Mouse (Mus musculus): ENCODE results near the gene Tmem200b. TPM values are rescaled to one million over a fixed set of nuclear protein-coding genes. Genes with fewer than 3 reads are reported as not detected.

Tmem200b gene
- polyA plus RNA-seq, 1 experiment, result not detected

DNA sequence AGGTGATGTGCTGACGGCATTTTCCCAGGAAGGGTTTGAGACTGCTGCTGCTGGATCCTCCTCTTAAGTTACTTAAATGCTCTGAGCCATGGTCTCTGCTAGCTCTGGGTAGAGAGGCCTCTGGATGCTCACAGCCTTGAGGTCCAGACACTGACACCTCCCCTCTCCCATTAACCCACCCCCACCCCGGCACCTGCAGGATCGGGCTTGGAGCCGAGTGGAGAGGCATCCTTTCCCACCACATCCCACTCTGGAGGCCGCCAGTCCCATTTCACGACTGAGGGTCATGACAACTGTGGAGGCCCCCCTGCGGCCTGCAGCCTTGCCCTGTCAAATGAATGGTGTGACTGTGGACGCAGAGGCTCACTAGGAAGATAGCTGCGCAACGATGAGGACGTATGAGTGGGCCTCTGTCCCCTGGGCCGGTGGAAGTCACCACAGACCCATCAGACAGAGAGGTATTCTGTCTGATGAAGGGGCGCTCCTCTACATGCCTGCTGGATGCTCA, 5.7 kb upstream of the Tmem200b start:
- WGBS, result 57% methylated on average over 13 of the region's 13 CpGs
- H3K4me1 ChIP-seq (ENCODE audit: control insufficient read depth, insufficient read depth, low read length), result peaks cover 22% of the 10 kb centered on the region
- H3K4me3 ChIP-seq (ENCODE audit: insufficient read depth, low read depth, low read length), result no peak overlapping the region
- H3K27ac ChIP-seq (ENCODE audit: insufficient read depth, low read depth, low read length), result no peak overlapping the region
- TF ChIP-seq CTCF (IDR thresholded peaks at IDR 0.05; ENCODE audit: insufficient read depth, low read depth, low read length) (no peak), POLR2A (IDR thresholded peaks at IDR 0.05; ENCODE audit: insufficient read depth, low read depth, low read length) (no peak)

DNA sequence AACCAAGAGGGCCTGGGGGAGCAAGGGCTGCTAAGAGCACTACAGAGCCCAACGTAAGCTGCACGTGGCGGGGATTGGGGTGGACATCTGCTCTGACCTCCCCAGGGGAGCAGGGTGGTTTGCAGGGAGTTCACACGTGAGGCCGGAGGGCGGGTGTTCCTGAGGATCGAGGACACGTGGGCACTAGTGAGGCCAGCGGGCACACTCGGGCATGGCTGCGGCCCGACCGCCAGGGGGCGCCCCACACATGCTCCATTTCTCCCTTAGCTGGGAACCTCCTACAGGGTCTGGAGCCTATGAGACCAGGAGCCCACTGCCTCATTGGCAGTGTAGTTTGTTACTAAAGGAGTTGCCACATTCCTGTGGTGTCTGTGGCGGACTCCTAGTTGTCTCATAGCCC, 5.1 kb upstream of the Tmem200b start:
- H3K27ac ChIP-seq (ENCODE audit: insufficient read depth, low read depth, low read length), result no peak overlapping the region
- H3K4me3 ChIP-seq (ENCODE audit: insufficient read depth, low read depth, low read length), result no peak overlapping the region
- peak; percentile 93 for TF ChIP-seq CTCF (IDR thresholded peaks at IDR 0.05; ENCODE audit: insufficient read depth, low read depth, low read length)
- no peak for TF ChIP-seq POLR2A (IDR thresholded peaks at IDR 0.05; ENCODE audit: insufficient read depth, low read depth, low read length)
- 14% methylated on average over 15 of the region's 15 CpGs for WGBS
- peaks cover 19% of the 10 kb centered on the region for H3K4me1 ChIP-seq (ENCODE audit: control insufficient read depth, insufficient read depth, low read length)

GRCm38 (mm10) chr4:131917010-131917555, 4.5 kb upstream of the Tmem200b start:
- WGBS, result 78% methylated on average over 10 of the region's 10 CpGs
- no peak overlapping the region for H3K27ac ChIP-seq (ENCODE audit: insufficient read depth, low read depth, low read length)
- peaks cover 25% of the 10 kb centered on the region for H3K4me1 ChIP-seq (ENCODE audit: control insufficient read depth, insufficient read depth, low read length)
- H3K4me3 ChIP-seq (ENCODE audit: insufficient read depth, low read depth, low read length), result no peak overlapping the region
- TF ChIP-seq CTCF (IDR thresholded peaks at IDR 0.05; ENCODE audit: insufficient read depth, low read depth, low read length), result no peak
- TF ChIP-seq POLR2A (IDR thresholded peaks at IDR 0.05; ENCODE audit: insufficient read depth, low read depth, low read length), result no peak

DNA sequence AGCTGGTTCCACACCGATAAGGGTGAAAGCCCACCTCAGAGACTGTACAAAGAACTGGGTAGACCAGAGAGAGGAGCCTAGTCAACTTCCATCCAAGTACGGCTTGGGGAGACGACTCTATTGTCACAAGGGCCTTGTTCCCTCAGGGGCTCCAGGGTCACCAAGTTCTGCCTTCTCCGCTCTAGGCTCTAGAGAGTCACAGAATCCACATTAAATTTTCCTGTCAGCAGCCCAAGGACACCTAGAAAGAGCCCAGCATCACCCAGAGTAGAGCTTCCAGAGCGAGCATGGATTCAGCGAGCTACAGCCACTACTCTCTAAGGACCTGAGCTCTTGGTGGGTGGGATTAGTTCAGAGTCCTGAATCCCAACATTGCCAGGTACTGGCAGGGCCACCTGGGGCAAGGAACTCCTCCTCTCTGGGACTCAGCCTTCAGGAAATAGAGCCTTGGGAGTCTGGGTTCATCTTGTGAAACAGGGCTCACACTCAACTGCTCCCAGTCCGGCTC, 3.5 kb upstream of the Tmem200b start:
- Histone ChIP-seq H3K4me3 (ENCODE audit: insufficient read depth, low read depth, low read length) (no peak overlapping the region), H3K4me1 (ENCODE audit: control insufficient read depth, insufficient read depth, low read length) (peaks cover 29% of the 10 kb centered on the region), H3K27ac (ENCODE audit: insufficient read depth, low read depth, low read length) (no peak overlapping the region)
- 94% methylated on average over 7 of the region's 7 CpGs for WGBS
- TF ChIP-seq POLR2A (IDR thresholded peaks at IDR 0.05; ENCODE audit: insufficient read depth, low read depth, low read length) (no peak), CTCF (IDR thresholded peaks at IDR 0.05; ENCODE audit: insufficient read depth, low read depth, low read length) (no peak)

DNA sequence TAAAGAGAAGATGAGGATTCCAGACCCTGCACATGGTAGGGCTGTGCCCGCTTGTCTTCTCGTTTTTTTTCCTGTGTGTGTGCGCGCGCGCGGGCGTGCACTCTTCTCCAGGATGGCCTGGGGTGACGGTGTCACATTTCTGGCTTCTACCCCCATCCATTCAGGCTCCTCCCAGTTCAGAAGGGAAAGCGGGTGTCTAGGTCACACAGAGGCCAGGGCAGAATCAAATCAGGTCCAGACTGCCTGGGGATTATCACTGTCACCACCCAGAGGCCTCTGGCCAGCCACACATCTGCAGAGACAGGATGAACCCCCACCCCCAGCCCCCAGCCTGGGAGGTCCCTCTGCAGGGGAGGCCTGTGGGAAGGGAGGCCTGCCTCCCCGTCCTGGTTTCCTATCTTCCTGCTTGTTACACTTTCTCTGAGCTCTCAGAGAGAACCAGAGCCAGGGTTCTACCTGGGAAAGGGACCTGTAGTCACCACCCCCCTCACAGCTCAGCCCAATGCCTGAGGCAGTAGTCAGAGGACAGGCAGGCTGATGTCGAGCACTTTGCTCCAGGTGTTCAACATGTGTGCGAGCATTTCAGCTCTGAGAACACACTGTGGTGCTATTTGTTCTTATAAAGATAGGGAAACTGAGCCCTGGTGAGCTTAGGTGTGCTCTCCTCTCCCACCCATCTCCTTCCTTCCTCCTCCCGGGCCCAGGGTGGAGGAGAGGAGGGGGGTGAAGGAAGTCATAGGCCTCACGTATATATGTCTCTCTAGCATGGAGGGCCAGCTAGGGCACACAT, 2.7 kb upstream of the Tmem200b start:
- TF ChIP-seq POLR2A (IDR thresholded peaks at IDR 0.05; ENCODE audit: insufficient read depth, low read depth, low read length), result no peak
- 64% methylated on average over 15 of the region's 15 CpGs for WGBS
- Histone ChIP-seq H3K4me3 (ENCODE audit: insufficient read depth, low read depth, low read length) (no peak overlapping the region), H3K4me1 (ENCODE audit: control insufficient read depth, insufficient read depth, low read length) (peaks cover 29% of the 10 kb centered on the region), H3K27ac (ENCODE audit: insufficient read depth, low read depth, low read length) (no peak overlapping the region)

DNA sequence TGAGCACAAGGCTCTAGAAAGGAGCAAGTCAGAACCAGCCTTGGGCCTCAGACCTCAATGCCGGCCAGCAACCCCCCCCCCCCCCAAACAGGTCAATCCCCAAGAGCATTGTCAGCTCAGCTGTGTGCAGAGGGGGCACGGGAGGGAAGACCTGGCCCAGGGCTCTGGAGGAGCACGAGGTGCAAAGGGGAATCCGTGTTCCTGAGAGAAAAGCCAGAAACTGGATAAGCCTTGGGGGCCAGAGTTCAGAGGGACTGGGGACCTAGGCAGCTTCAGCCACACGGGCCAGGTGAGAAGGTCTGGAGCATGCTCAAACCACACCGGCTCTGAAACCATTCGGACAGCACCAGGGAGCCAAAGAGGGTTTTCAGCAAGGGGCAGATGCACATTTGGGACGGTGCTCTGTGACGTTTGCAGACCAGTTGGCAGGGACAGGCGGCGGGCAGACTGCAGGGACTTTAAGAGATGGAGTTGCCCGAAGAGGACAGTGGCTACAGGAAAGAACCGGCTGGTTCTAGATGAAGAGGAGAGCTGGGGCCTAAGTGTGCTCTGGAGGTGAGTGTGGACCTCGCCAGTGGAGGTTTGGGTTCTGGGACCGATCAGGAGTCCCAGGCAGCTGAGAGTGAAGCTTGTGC, 1.9 kb upstream of the Tmem200b start:
- TF ChIP-seq POLR2A (IDR thresholded peaks at IDR 0.05; ENCODE audit: insufficient read depth, low read depth, low read length) (no peak), CTCF (IDR thresholded peaks at IDR 0.05; ENCODE audit: insufficient read depth, low read depth, low read length) (no peak)
- Histone ChIP-seq H3K27ac (ENCODE audit: insufficient read depth, low read depth, low read length) (no peak overlapping the region), H3K4me1 (ENCODE audit: control insufficient read depth, insufficient read depth, low read length) (peaks cover 31% of the 10 kb centered on the region), H3K4me3 (ENCODE audit: insufficient read depth, low read depth, low read length) (no peak overlapping the region)
- WGBS, result 63% methylated on average over 15 of the region's 15 CpGs

- TF ChIP-seq POLR2A (IDR thresholded peaks at IDR 0.05; ENCODE audit: insufficient read depth, low read depth, low read length), result no peak
- no peak for TF ChIP-seq CTCF (IDR thresholded peaks at IDR 0.05; ENCODE audit: insufficient read depth, low read depth, low read length)
- Histone ChIP-seq H3K4me1 (ENCODE audit: control insufficient read depth, insufficient read depth, low read length) (peaks cover 30% of the 10 kb centered on the region), H3K4me3 (ENCODE audit: insufficient read depth, low read depth, low read length) (peak overlapping the region; percentile 39; the same call in 1 of the 2 replicates), H3K27ac (ENCODE audit: insufficient read depth, low read depth, low read length) (no peak overlapping the region)
- WGBS, result 22% methylated on average over 51 of the region's 51 CpGs
Measured at GRCm38 (mm10) chr4:131920141-131920594, 1.4 kb upstream of the Tmem200b start.

DNA sequence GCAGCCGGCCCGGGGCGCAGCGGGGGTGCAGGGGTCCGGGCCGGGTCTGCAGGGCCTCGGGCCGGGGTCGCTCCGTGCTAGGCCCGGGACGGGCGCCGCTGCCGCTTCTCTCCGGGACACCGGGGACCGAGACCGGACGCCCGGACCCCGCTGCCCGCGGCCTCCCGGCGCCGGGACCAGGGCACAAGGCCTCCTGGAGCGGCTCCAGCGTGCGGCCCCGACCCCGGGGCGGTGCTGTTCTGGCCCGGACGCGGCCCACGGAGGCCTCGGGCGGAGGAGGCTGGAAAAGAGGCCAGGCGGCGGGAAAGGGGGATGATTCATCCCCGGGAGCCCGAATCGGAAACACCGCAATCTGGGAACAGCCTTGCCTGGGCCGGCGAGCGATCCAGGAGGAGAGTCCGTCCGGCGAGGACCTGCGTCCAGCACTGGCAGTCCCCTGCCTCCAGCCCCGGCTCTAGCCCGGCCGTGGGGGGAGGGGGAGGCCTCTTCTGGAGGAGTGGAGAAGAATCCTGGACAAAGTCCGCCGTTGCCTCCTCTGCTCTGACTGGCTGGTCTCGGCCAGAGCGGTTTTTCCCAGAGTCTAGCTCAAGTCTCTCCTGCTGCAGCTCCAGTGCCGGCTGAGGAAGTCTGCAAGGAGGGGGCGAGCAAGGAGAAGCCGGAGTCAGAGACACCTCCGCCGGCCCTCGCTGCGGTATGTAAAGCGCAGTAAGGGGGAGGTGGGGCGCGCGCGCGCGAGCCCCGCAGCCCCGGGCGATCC, 798 bp upstream of the Tmem200b start:
- TF ChIP-seq CTCF (IDR thresholded peaks at IDR 0.05; ENCODE audit: insufficient read depth, low read depth, low read length) (no peak), POLR2A (IDR thresholded peaks at IDR 0.05; ENCODE audit: insufficient read depth, low read depth, low read length) (no peak)
- WGBS, result 3% methylated on average over 75 of the region's 76 CpGs
- H3K27ac ChIP-seq (ENCODE audit: insufficient read depth, low read depth, low read length), result no peak overlapping the region
- peaks cover 29% of the 10 kb centered on the region for H3K4me1 ChIP-seq (ENCODE audit: control insufficient read depth, insufficient read depth, low read length)
- peak overlapping the region; percentile 39 for H3K4me3 ChIP-seq (ENCODE audit: insufficient read depth, low read depth, low read length)

Measured in olfactory bulb, adult 2 months (tissue).